Mouse (Mus musculus) cortical plate, adult 2 months (tissue): ENCODE data around the gene Oscp1.

ENCODE experiments used
- CTCF ChIP-seq: fragments of 200-500 bp; IDR thresholded peaks from 2 replicates; pipeline ENCODE4 v1.5.1; 2011; ENCODE audit warnings: mild to moderate bottlenecking, control low read depth, low read length; ENCODE audit not compliant: insufficient read depth; ENCODE audit errors: extremely low read depth
- POLR2A ChIP-seq: fragments of 200-500 bp; IDR thresholded peaks from 2 replicates; pipeline ENCODE4 v1.6.1; 2011; ENCODE audit warnings: mild to moderate bottlenecking, low read length, control low read depth; ENCODE audit not compliant: insufficient read depth; ENCODE audit errors: extremely low read depth

GRCm38 (mm10) chr4:126109613-126110373 is 51.4 kb downstream of the Oscp1 start:
- no peak for TF ChIP-seq CTCF
- no peak for TF ChIP-seq POLR2A
